Mouse (Mus musculus) liver, embryonic 16.5 days (tissue): ENCODE measurements around the gene Kdm6b. TPM values are rescaled to one million over a fixed set of nuclear protein-coding genes. Genes with fewer than 3 reads are reported as not detected.

ENCODE experiments used
- ATAC-seq: fragments of 200-750 bp; cut with Nextera tagmentation; 2 replicates; pipeline ENCODE4 v1.8.0; 2017; ENCODE audit warnings: low read depth, mild to moderate bottlenecking, moderate number of reproducible peaks, moderate library complexity
- H3K27ac ChIP-seq: fragments of 300-500 bp; sonication (generic); 2 replicates; pipeline ENCODE4 v1.5.1; 2014; ENCODE audit warnings: mild to moderate bottlenecking, low read length
- H3K27me3 ChIP-seq: fragments of 300-500 bp; sonication (generic); 2 replicates; pipeline ENCODE4 v1.6.1; 2014; ENCODE audit warnings: low read depth, low read length, mixed read lengths; ENCODE audit not compliant: control insufficient read depth, insufficient read depth
- H3K36me3 ChIP-seq: fragments of 300-500 bp; sonication (generic); 2 replicates; pipeline ENCODE4 v1.6.1; 2014; ENCODE audit warnings: mild to moderate bottlenecking; ENCODE audit not compliant: control insufficient read depth, insufficient read depth
- H3K4me1 ChIP-seq: fragments of 300-500 bp; sonication (generic); 2 replicates; pipeline ENCODE4 v1.6.1; 2014; ENCODE audit warnings: low read depth, low read length, mixed read lengths; ENCODE audit not compliant: control insufficient read depth
- H3K4me2 ChIP-seq: fragments of 300-500 bp; sonication (generic); 2 replicates; pipeline ENCODE4 v1.6.1; 2014; ENCODE audit warnings: low read depth, low read length, mixed read lengths
- H3K4me3 ChIP-seq: fragments of 300-500 bp; sonication (generic); 2 replicates; pipeline ENCODE4 v1.5.1; 2014; ENCODE audit warnings: low read depth, mild to moderate bottlenecking, low read length
- H3K9ac ChIP-seq: fragments of 300-500 bp; sonication (generic); 2 replicates; pipeline ENCODE4 v1.6.1; 2014; ENCODE audit warnings: low read depth, low read length
- H3K9me3 ChIP-seq: fragments of 300-500 bp; sonication (generic); replicated peaks from 2 replicates; pipeline ENCODE4 v1.6.1; 2016; ENCODE audit warnings: low read length; ENCODE audit not compliant: control insufficient read depth
- WGBS: fragments of 180-500 bp; shearing (Covaris S2); extraction: QIAGEN DNeasy Blood & Tissue Kit; methylation state at CpG from one replicate; pipeline ENCODE4 v1.1.7; 2014; ENCODE audit not compliant: insufficient replicate concordance; 5-methylcytosine and 5-hydroxymethylcytosine counted together
- polyA plus RNA-seq: library from polyadenylated mRNA; unstranded; fragments of >200 nt; fragmentation: Nextera tagmentation; extraction: Ambion mirVana; gene quantifications from 2 replicates; pipeline ENCODE4 v1.2.1, GENCODE M21; 2015

Gene Kdm6b
- polyA plus RNA-seq, 1 experiment from 2014 or later = 4.1 TPM

GRCm38 (mm10) chr11:69403691-69404594 lies 9.5 kb downstream of the Kdm6b start:
- no peak overlapping the region for H3K4me3 ChIP-seq
- 86% methylated on average over 38 of the region's 38 CpGs for WGBS
- H3K27ac ChIP-seq = no peak overlapping the region
- peaks cover 19% of the 10 kb centered on the region for H3K36me3 ChIP-seq
- H3K9me3 ChIP-seq = no peaks in the 10 kb centered on the region
- no peaks in the 10 kb centered on the region for H3K27me3 ChIP-seq
- H3K9ac ChIP-seq = no peak overlapping the region
- H3K4me2 ChIP-seq = no peak overlapping the region
- no peak for ATAC-seq
- H3K4me1 ChIP-seq = peaks cover 13% of the 10 kb centered on the region

DNA sequence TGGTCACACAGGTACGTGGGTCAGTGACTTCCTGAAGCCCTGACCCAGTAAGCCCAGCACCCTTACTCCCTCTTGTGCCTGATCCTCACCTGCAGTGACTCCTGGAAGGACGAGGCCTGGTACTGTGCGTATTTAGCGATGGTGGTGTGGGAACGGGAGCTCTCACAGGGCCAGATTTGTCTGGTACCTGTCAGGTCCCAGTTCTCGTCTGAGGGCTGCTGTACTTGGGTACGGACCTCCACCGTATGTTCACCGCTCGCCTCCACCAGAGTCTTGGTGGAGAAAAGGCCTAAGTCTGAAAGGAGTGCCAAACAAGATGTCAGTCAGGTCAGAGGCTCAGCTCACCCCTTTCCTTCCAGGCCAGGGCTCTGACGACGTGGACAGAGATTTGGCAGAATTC lies 11.5 kb downstream of the Kdm6b start:
- Histone ChIP-seq H3K36me3 (peaks cover 19% of the 10 kb centered on the region), H3K27me3 (no peaks in the 10 kb centered on the region), H3K4me3 (no peak overlapping the region), H3K27ac (no peak overlapping the region), H3K4me1 (peaks cover 19% of the 10 kb centered on the region), H3K4me2 (no peak overlapping the region), H3K9me3 (no peaks in the 10 kb centered on the region), H3K9ac (no peak overlapping the region)
- WGBS = 80% methylated on average over 12 of the region's 12 CpGs
- no peak for ATAC-seq

DNA sequence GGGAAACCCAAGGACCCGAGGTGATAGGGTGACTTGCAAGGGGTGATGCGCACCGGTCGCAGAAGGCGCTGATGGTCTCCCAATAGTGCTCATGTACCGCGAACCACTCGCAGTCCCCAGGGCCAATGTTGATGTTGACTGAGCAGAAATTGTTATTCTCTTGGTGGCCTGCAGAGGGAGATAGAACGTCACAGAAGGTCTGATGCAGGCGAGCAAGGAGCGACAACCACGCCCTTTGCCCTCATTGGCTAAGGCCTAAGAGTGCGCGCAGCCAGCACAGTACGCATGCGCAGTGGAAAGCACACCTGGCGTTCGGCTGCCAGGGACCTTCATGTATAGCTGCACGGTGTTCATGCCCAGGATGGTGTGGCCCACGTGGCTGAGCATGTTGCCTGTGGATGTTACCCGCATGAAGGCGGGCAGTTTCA lies 12.3 kb downstream of the Kdm6b start:
- WGBS = 25% methylated on average over 22 of the region's 22 CpGs
- Histone ChIP-seq H3K9me3 (no peaks in the 10 kb centered on the region), H3K4me2 (no peak overlapping the region; the same call in 1 of the 2 replicates), H3K36me3 (peaks cover 15% of the 10 kb centered on the region), H3K4me1 (peaks cover 27% of the 10 kb centered on the region), H3K27ac (no peak overlapping the region), H3K27me3 (no peaks in the 10 kb centered on the region), H3K4me3 (no peak overlapping the region), H3K9ac (no peak overlapping the region)
- ATAC-seq = peak; percentile 82

DNA sequence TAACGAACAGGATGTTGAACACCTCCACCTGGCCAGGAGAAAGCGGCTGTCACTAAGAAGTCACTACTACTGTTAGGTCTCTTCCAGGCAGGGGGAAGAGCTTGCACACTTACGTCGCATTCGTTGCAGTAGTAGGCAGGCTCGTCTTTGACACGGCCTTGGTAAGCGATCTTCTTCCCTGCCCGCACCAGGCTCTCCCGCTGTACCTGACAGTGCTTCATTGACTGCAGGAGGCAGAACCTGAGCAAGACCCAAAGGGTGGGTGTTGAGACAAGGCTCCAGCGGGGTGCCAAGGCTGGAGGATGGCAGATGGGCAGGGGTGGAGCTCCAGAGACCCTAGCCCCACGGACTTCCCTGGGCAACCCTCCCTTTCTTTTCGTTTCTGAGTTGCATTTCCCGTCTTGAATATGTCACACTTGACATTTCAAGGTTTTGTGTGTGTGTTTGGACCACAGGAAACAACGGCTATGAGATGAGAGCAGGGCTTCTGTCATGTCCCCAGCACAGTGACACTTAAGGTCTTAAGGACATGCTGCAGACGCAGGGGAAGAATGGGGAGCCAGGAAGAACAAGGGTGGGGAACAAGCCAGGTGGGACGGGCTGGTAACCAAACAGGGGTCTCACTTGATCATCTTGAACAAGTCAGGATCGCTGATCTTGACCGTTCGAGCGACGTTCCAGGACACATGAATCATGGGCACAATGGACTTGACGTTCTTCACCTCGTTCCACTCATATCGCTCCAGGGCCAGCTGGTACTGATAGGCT lies 13.2 kb downstream of the Kdm6b start:
- ATAC-seq = no peak
- H3K9me3 ChIP-seq = no peaks in the 10 kb centered on the region
- no peaks in the 10 kb centered on the region for H3K27me3 ChIP-seq
- no peak overlapping the region for H3K9ac ChIP-seq
- H3K4me3 ChIP-seq = no peak overlapping the region
- H3K27ac ChIP-seq = no peak overlapping the region
- H3K4me2 ChIP-seq = no peak overlapping the region
- H3K36me3 ChIP-seq = peaks cover 9% of the 10 kb centered on the region
- WGBS = 85% methylated on average over 25 of the region's 25 CpGs
- peaks cover 29% of the 10 kb centered on the region for H3K4me1 ChIP-seq

DNA sequence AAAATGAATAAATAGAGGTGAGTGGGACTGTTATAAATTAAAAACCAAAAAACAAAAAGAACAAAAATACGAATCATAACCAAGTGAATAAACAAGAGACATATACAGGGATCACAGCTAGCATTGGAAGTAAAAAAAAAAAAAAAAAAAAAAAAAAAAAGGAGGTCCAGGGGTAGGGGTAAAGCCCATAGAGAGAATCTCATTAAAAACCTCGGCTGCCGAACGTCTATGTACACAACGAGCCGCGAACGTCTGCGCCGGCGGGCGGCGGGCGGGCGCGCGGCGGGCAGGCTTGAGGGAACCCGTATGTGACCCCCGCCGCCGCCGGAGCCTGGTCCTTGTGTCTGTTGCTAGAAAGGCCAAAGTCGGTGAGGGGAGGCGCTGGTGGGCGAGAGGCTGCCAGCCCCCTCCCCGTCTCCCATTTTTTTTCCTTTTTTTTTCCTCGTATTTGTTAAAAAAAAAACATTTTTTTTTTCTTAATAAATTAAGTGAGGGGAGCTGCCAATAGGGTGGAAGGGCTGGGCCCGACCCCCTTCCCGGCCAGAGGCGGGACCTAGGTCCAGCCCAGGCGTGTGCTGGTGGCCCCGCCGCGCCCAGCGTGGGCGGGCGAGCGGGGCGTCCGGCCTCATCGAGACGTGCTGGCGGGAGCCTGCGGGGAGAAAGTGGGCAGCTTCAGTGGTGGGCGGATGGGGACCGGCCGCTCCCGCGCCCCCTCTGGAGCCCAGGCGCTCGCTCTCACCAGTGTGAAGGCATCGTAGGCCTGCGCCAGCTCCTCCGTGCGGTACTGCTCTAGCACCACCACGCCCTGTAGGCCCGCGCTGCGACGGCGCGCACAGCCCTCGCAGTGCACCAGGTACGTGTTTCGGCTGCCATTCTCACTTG lies 14.0 kb downstream of the Kdm6b start:
- no peak overlapping the region for H3K27ac ChIP-seq
- H3K9ac ChIP-seq = no peak overlapping the region
- peaks cover 9% of the 10 kb centered on the region for H3K36me3 ChIP-seq
- no peaks in the 10 kb centered on the region for H3K9me3 ChIP-seq
- no peaks in the 10 kb centered on the region for H3K27me3 ChIP-seq
- no peak overlapping the region for H3K4me2 ChIP-seq
- no peak for ATAC-seq
- H3K4me1 ChIP-seq = peaks cover 30% of the 10 kb centered on the region
- no peak overlapping the region for H3K4me3 ChIP-seq
- 75% methylated on average over 65 of the region's 66 CpGs for WGBS

DNA sequence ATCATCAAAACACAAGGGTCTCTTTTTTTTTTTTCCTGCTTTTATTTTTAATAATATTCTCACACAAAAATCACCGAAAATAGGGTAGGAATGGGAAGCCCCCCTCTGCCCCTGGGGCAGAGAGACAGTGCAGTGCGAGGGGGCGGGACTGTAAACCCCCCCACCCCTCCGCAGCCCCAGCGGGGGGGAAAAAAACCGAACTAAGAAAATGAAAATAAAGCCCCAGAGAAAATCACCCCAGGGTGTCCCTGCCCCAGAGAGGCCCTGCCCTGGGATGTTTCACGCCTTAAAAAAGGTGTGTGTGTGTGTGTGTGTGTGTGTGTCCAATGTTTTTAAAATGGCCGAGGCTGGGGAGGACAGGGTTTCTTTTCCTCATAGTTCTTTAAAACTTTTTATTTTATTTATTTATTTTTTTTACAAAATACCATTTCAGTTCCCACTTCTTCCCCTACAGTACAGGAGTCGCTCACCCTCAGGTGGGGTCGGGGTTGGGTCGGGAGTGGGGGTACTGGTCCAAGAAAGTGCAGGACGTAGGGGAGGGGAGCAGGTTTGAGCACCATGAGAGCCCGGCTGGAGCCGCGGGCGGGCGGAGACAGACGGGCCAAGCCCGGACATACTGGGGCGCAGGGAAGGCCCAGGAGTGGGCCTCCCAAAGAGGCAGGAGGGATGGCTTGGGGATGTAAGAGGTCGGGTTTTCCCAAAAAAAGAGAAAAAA lies 14.8 kb downstream of the Kdm6b start:
- Histone ChIP-seq H3K9ac (no peak overlapping the region), H3K4me1 (peaks cover 34% of the 10 kb centered on the region), H3K9me3 (no peaks in the 10 kb centered on the region), H3K4me2 (peak overlapping the region; percentile 9; the same call in 1 of the 2 replicates), H3K27ac (no peak overlapping the region), H3K27me3 (no peaks in the 10 kb centered on the region), H3K4me3 (no peak overlapping the region), H3K36me3 (peaks cover 9% of the 10 kb centered on the region)
- ATAC-seq = no peak
- WGBS = 64% methylated on average over 21 of the region's 21 CpGs

DNA sequence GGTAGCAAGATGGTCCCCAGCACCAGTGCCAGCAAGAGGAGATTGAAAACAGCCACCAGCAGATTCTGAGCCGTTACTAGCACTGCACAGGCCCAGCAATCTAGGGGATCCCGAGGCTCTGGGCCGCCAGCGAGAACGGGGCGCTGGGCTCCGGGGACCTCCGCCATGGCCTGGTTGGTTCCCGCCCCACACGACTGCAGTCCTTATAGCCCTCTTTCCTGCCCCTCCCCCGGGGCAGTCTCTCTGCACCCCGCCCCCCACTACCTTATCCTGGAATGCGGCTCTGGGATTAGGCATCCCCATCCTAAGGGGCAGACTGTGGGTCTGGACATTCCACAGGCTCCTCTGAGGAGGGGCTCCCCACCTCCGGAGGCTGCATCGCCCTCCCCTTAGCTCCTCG lies 15.4 kb downstream of the Kdm6b start, which contains the start of gene Tmem88:
Gene Tmem88 (minus strand): TSS at position 176 of the 400 bp plus-strand sequence.
- no peaks in the 10 kb centered on the region for H3K27me3 ChIP-seq
- peaks cover 6% of the 10 kb centered on the region for H3K36me3 ChIP-seq
- 44% methylated on average over 15 of the region's 16 CpGs for WGBS
- peak within 1 kb of the TSS; percentile 52 for H3K27ac ChIP-seq
- peak within 1 kb of the TSS; percentile 90 for H3K4me2 ChIP-seq
- no peak for ATAC-seq
- H3K4me3 ChIP-seq = peak within 1 kb of the TSS; percentile 40
- H3K9ac ChIP-seq = peak within 1 kb of the TSS; percentile 26
- H3K4me1 ChIP-seq = peaks cover 34% of the 10 kb centered on the region
- no peaks in the 10 kb centered on the region for H3K9me3 ChIP-seq

GRCm38 (mm10) chr11:69397581-69398057 lies 15.9 kb downstream of the Kdm6b start:
- Histone ChIP-seq H3K4me1 (peaks cover 34% of the 10 kb centered on the region), H3K36me3 (peaks cover 6% of the 10 kb centered on the region), H3K9ac (peak overlapping the region; percentile 26), H3K4me2 (0 out of 2 replicates have a peak overlapping the region, but pooled peaks have one; percentile 9), H3K4me3 (peak overlapping the region; percentile 40), H3K27me3 (no peaks in the 10 kb centered on the region), H3K9me3 (no peaks in the 10 kb centered on the region), H3K27ac (peak overlapping the region; percentile 52)
- 41% methylated on average over 24 of the region's 24 CpGs for WGBS
- no peak for ATAC-seq
